Mouse (Mus musculus) intestine, embryonic 15.5 days (tissue): ENCODE results near the gene Dhrs7c. TPM values are rescaled to one million over a fixed set of nuclear protein-coding genes. Genes with fewer than 3 reads are reported as not detected.

Source experiments
- ATAC-seq: fragments of 200-750 bp; cut with Nextera tagmentation; 2 replicates; pipeline ENCODE4 v1.8.0; 2017; ENCODE audit warnings: moderate TSS enrichment, moderate library complexity
- H3K27ac ChIP-seq: fragments of 300-500 bp; sonication (generic); 2 replicates; pipeline ENCODE4 v1.5.1; 2015; ENCODE audit warnings: mild to moderate bottlenecking, inconsistent platforms
- H3K27me3 ChIP-seq: fragments of 300-500 bp; sonication (generic); replicated peaks from 2 replicates; pipeline ENCODE4 v1.6.1; 2015; ENCODE audit warnings: inconsistent platforms
- H3K36me3 ChIP-seq: fragments of 300-500 bp; sonication (generic); 2 replicates; pipeline ENCODE4 v1.6.1; 2015; ENCODE audit warnings: inconsistent platforms
- H3K4me1 ChIP-seq: fragments of 300-500 bp; sonication (generic); replicated peaks from 2 replicates; pipeline ENCODE4 v1.6.1; 2015; ENCODE audit warnings: inconsistent platforms
- H3K4me2 ChIP-seq: fragments of 300-500 bp; sonication (generic); replicated peaks from 2 replicates; pipeline ENCODE4 v1.6.1; 2015; ENCODE audit warnings: mild to moderate bottlenecking, inconsistent platforms
- H3K4me3 ChIP-seq: fragments of 300-500 bp; sonication (generic); replicated peaks from 2 replicates; pipeline ENCODE4 v1.5.1; 2015; ENCODE audit warnings: inconsistent platforms
- H3K9ac ChIP-seq: fragments of 300-500 bp; sonication (generic); 2 replicates; pipeline ENCODE4 v1.6.1; 2015; ENCODE audit warnings: inconsistent platforms
- H3K9me3 ChIP-seq: fragments of 300-500 bp; sonication (generic); 2 replicates; pipeline ENCODE4 v1.6.1; 2016; ENCODE audit warnings: inconsistent platforms
- WGBS: fragments of 180-500 bp; shearing (Covaris S2); methylation state at CpG from one replicate; pipeline ENCODE4 v1.1.7; 2015; 5-methylcytosine and 5-hydroxymethylcytosine counted together
- polyA plus RNA-seq: library from polyadenylated mRNA; unstranded; fragments of >200 nt; fragmentation: Nextera tagmentation; extraction: Ambion mirVana; gene quantifications from 2 replicates; pipeline ENCODE4 v1.2.1, GENCODE M21; 2015

Gene Dhrs7c
- polyA plus RNA-seq, 1 experiment from 2014 or later, result 0.16 TPM

GRCm38 (mm10) chr11:67808051-67808450, 10.1 kb downstream of the Dhrs7c start:
- no peaks in the 10 kb centered on the region for H3K36me3 ChIP-seq
- no peak overlapping the region for H3K4me3 ChIP-seq
- no peaks in the 10 kb centered on the region for H3K9me3 ChIP-seq
- ATAC-seq, result no peak
- no peaks in the 10 kb centered on the region for H3K4me1 ChIP-seq
- no peak overlapping the region for H3K4me2 ChIP-seq
- 77% methylated on average over 5 of the region's 5 CpGs for WGBS
- H3K27me3 ChIP-seq, result no peaks in the 10 kb centered on the region
- no peak overlapping the region for H3K27ac ChIP-seq
- no peak overlapping the region for H3K9ac ChIP-seq

GRCm38 (mm10) chr11:67811535-67811934, 13.5 kb downstream of the Dhrs7c start:
- Histone ChIP-seq H3K27me3 (no peaks in the 10 kb centered on the region), H3K9ac (no peak overlapping the region), H3K36me3 (no peaks in the 10 kb centered on the region), H3K4me1 (no peaks in the 10 kb centered on the region), H3K4me3 (no peak overlapping the region), H3K27ac (no peak overlapping the region), H3K4me2 (no peak overlapping the region), H3K9me3 (no peaks in the 10 kb centered on the region)
- no peak for ATAC-seq
- WGBS, result 74% methylated on average over 6 of the region's 6 CpGs

- no peaks in the 10 kb centered on the region for H3K27me3 ChIP-seq
- H3K4me3 ChIP-seq, result no peak overlapping the region
- H3K4me2 ChIP-seq, result peak overlapping the region; percentile 43
- no peak overlapping the region for H3K9ac ChIP-seq
- peak; percentile 34; the same call in 1 of the 2 replicates for ATAC-seq
- no peaks in the 10 kb centered on the region for H3K9me3 ChIP-seq
- 16% methylated on average over 5 of the region's 5 CpGs for WGBS
- H3K36me3 ChIP-seq, result no peaks in the 10 kb centered on the region
- no peak overlapping the region for H3K27ac ChIP-seq
- H3K4me1 ChIP-seq, result 0 out of 2 replicates have a peak, but pooled peaks cover 2% of the 10 kb centered on the region
These were observed 21.6 kb downstream of the Dhrs7c start for GRCm38 (mm10) chr11:67819604-67820003.

- no peak overlapping the region for H3K4me2 ChIP-seq
- no peaks in the 10 kb centered on the region for H3K9me3 ChIP-seq
- no peaks in the 10 kb centered on the region for H3K27me3 ChIP-seq
- ATAC-seq, result peak; percentile 41; the same call in 1 of the 2 replicates
- 0 out of 2 replicates have a peak, but pooled peaks cover 2% of the 10 kb centered on the region for H3K4me1 ChIP-seq
- WGBS, result 27% methylated on average over 4 of the region's 4 CpGs
- H3K4me3 ChIP-seq, result no peak overlapping the region
- H3K9ac ChIP-seq, result no peak overlapping the region
- no peaks in the 10 kb centered on the region for H3K36me3 ChIP-seq
- H3K27ac ChIP-seq, result no peak overlapping the region
These were observed 22.2 kb downstream of the Dhrs7c start for GRCm38 (mm10) chr11:67820221-67820620.

GRCm38 (mm10) chr11:67821560-67821959, 23.6 kb downstream of the Dhrs7c start:
- 0 out of 2 replicates have a peak, but pooled peaks cover 2% of the 10 kb centered on the region for H3K4me1 ChIP-seq
- H3K27ac ChIP-seq, result no peak overlapping the region
- H3K4me3 ChIP-seq, result no peak overlapping the region
- no peaks in the 10 kb centered on the region for H3K9me3 ChIP-seq
- H3K36me3 ChIP-seq, result no peaks in the 10 kb centered on the region
- WGBS, result 93% methylated on average over 6 of the region's 6 CpGs
- H3K4me2 ChIP-seq, result no peak overlapping the region
- no peak overlapping the region for H3K9ac ChIP-seq
- no peak for ATAC-seq
- H3K27me3 ChIP-seq, result no peaks in the 10 kb centered on the region

GRCm38 (mm10) chr11:67828360-67829059, 30.5 kb downstream of the Dhrs7c start:
- Histone ChIP-seq H3K9ac (no peak overlapping the region), H3K27ac (no peak overlapping the region), H3K36me3 (no peaks in the 10 kb centered on the region), H3K4me3 (no peak overlapping the region), H3K9me3 (no peaks in the 10 kb centered on the region), H3K4me1 (no peaks in the 10 kb centered on the region), H3K27me3 (no peaks in the 10 kb centered on the region), H3K4me2 (no peak overlapping the region)
- 25% methylated on average over 12 of the region's 12 CpGs for WGBS
- peak; percentile 34; the same call in 1 of the 2 replicates for ATAC-seq

- 63% methylated on average over 6 of the region's 6 CpGs for WGBS
- no peak overlapping the region for H3K27ac ChIP-seq
- no peaks in the 10 kb centered on the region for H3K4me1 ChIP-seq
- no peaks in the 10 kb centered on the region for H3K27me3 ChIP-seq
- no peak overlapping the region for H3K9ac ChIP-seq
- H3K9me3 ChIP-seq, result no peaks in the 10 kb centered on the region
- H3K36me3 ChIP-seq, result no peaks in the 10 kb centered on the region
- no peak overlapping the region for H3K4me3 ChIP-seq
- no peak overlapping the region for H3K4me2 ChIP-seq
- no peak for ATAC-seq
These were observed 31.5 kb downstream of the Dhrs7c start for GRCm38 (mm10) chr11:67829530-67829929.

GRCm38 (mm10) chr11:67831820-67832219, 33.8 kb downstream of the Dhrs7c start:
- Histone ChIP-seq H3K27ac (no peak overlapping the region), H3K9ac (no peak overlapping the region), H3K36me3 (no peaks in the 10 kb centered on the region), H3K27me3 (no peaks in the 10 kb centered on the region), H3K4me1 (no peaks in the 10 kb centered on the region), H3K4me2 (no peak overlapping the region), H3K4me3 (no peak overlapping the region), H3K9me3 (no peaks in the 10 kb centered on the region)
- 70% methylated on average over 5 of the region's 5 CpGs for WGBS
- no peak for ATAC-seq

GRCm38 (mm10) chr11:67835408-67836078, 37.6 kb downstream of the Dhrs7c start:
- Histone ChIP-seq H3K4me1 (no peaks in the 10 kb centered on the region), H3K4me3 (no peak overlapping the region), H3K9ac (no peak overlapping the region), H3K9me3 (no peaks in the 10 kb centered on the region), H3K27ac (no peak overlapping the region), H3K4me2 (no peak overlapping the region), H3K36me3 (no peaks in the 10 kb centered on the region), H3K27me3 (no peaks in the 10 kb centered on the region)
- 93% methylated on average over 10 of the region's 10 CpGs for WGBS
- ATAC-seq, result no peak

- Histone ChIP-seq H3K27ac (no peak overlapping the region), H3K9me3 (no peaks in the 10 kb centered on the region), H3K4me3 (no peak overlapping the region), H3K27me3 (no peaks in the 10 kb centered on the region), H3K9ac (no peak overlapping the region), H3K36me3 (no peaks in the 10 kb centered on the region), H3K4me2 (no peak overlapping the region), H3K4me1 (no peaks in the 10 kb centered on the region)
- 91% methylated on average over 1 of the region's 1 CpGs for WGBS
- no peak for ATAC-seq
These were observed 41.8 kb downstream of the Dhrs7c start for GRCm38 (mm10) chr11:67839810-67840209.

- Histone ChIP-seq H3K36me3 (no peaks in the 10 kb centered on the region), H3K4me2 (no peak overlapping the region), H3K9ac (no peak overlapping the region), H3K4me1 (no peaks in the 10 kb centered on the region), H3K4me3 (no peak overlapping the region), H3K27ac (no peak overlapping the region), H3K27me3 (no peaks in the 10 kb centered on the region), H3K9me3 (no peaks in the 10 kb centered on the region)
- WGBS, result 81% methylated on average over 4 of the region's 4 CpGs
- ATAC-seq, result no peak
These were observed 47.2 kb downstream of the Dhrs7c start for GRCm38 (mm10) chr11:67845193-67845592.

GRCm38 (mm10) chr11:67851770-67852169, 53.8 kb downstream of the Dhrs7c start:
- Histone ChIP-seq H3K9me3 (no peaks in the 10 kb centered on the region), H3K27me3 (no peaks in the 10 kb centered on the region), H3K4me1 (no peaks in the 10 kb centered on the region), H3K36me3 (no peaks in the 10 kb centered on the region), H3K9ac (no peak overlapping the region), H3K4me3 (no peak overlapping the region), H3K27ac (no peak overlapping the region), H3K4me2 (no peak overlapping the region)
- WGBS, result 58% methylated on average over 5 of the region's 5 CpGs
- no peak for ATAC-seq

GRCm38 (mm10) chr11:67853996-67854395, 56.0 kb downstream of the Dhrs7c start:
- ATAC-seq, result no peak
- Histone ChIP-seq H3K4me2 (no peak overlapping the region), H3K36me3 (no peaks in the 10 kb centered on the region), H3K4me3 (no peak overlapping the region), H3K9ac (no peak overlapping the region), H3K9me3 (no peaks in the 10 kb centered on the region), H3K27ac (no peak overlapping the region), H3K27me3 (no peaks in the 10 kb centered on the region), H3K4me1 (no peaks in the 10 kb centered on the region)
- WGBS, result 41% methylated on average over 6 of the region's 6 CpGs
